Mouse (Mus musculus) stomach, postnatal 0 days (tissue): ENCODE measurements around the gene Ccdc33.

ENCODE experiments used
- CTCF ChIP-seq: IDR thresholded peaks from 2 replicates; pipeline ENCODE4 v1.5.1; 2016; ENCODE audit warnings: antibody characterized with exemption, low read depth, mild to moderate bottlenecking, moderate library complexity
- EP300 ChIP-seq: optimal IDR thresholded peaks from 2 replicates; pipeline ENCODE3; 2016; ENCODE audit warnings: antibody characterized with exemption

GRCm38 (mm10) chr9:58133893-58134884 lies 15.6 kb upstream of the Ccdc33 start:
- TF ChIP-seq CTCF (no peak), EP300 (no peak)
